Mouse (Mus musculus): ENCODE data around the gene Ifngr1.

DNA sequence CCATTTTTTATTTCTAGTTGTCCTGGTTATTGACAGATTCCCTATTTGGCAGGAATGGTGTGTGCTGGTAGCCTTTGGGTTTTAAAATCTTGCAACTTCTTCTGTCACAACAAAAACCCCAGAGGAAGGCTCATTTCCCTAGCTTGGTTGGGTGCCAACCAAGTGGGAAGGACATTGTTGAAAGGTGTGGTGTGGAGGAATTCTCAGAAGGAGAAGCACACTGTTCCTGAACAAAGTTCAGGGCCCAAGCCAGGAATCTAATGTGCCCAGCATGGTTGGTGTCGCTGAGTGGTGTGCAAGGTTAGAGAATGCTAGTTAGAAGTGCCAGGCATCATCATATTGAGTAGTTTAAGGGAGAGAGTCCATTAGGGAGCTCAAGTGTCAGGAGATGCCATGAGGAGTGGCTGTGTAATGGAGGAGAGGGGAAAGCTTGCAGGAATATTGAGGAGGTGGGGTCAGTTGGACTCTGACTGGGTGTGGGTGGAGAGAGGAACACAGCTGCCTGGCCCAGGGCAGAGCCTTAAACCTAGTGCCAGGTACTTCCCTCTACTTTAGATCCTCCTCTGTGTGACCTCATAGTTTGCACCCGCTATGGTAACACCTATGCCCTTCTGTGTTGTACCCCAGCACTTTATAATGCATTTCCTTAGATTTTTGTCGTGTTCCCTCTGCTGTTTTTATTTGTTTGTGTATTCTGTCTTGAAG lies 2.6 kb downstream of the Ifngr1 start:
- TF ChIP-seq CTCF (IDR thresholded peaks at IDR 0.05; ENCODE audit: borderline replicate concordance, insufficient read depth, low read length) (no peak), POLR2A (IDR thresholded peaks at IDR 0.05; ENCODE audit: low read depth, low read length) (no peak)
